Mouse (Mus musculus) testis, postnatal 10 days (tissue): ENCODE data around the gene Cnih2.

Experiments
- DNase-seq: peaks from one replicate; pipeline ENCODE4 v3.0.0; 2021; ENCODE audit warnings: low spot score

Gene Cnih2

DNA sequence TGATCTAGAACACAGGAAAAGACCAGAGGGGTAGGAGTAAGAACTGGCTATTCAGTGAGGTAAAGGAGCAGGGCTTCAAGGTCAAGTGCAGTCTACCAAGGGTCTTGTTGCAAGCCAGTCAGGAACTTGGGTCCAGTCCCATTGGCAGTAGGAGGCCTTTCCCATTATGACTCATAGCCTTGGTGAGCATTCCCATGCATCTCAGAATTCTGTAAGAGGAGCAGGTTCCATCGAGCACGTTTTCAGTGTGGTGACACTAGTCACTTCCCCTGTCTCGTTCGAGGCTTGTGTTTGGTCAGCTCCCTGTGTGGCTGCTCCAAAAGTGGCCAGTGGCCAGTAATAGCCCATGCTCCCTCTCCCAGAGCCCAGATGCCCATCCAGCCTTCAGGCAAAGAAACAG, 52.8 kb downstream of the Cnih2 start:
- no peak for DNase-seq
